Mouse (Mus musculus): ENCODE measurements around the gene Fcho2. TPM values are rescaled to one million over a fixed set of nuclear protein-coding genes. Genes with fewer than 3 reads are reported as not detected.

Gene Fcho2
- polyA plus RNA-seq, 1 experiment from 2014 or later: 23.0 TPM

GRCm38 (mm10) chr13:98696716-98697115 is 118.5 kb downstream of the Fcho2 start:
- H3K4me1 ChIP-seq (ENCODE audit: control insufficient read depth, insufficient read depth, low read length): peaks cover 4% of the 10 kb centered on the region; the same call in 1 of the 2 replicates
- H3K36me3 ChIP-seq (ENCODE audit: control insufficient read depth, insufficient read depth, low read length): no peaks in the 10 kb centered on the region
- H3K27ac ChIP-seq (ENCODE audit: low read length): no peak overlapping the region
- H3K27me3 ChIP-seq (ENCODE audit: control insufficient read depth, insufficient read depth, low read depth, low read length): peaks cover 21% of the 10 kb centered on the region
- no peak for ATAC-seq
- H3K9ac ChIP-seq (ENCODE audit: low read depth, low read length): no peak overlapping the region
- no peak overlapping the region for H3K4me3 ChIP-seq (ENCODE audit: low read depth, low read length)
- no peak overlapping the region for H3K4me2 ChIP-seq (ENCODE audit: low read length)
- 85% methylated on average over 3 of the region's 3 CpGs for WGBS
- no peaks in the 10 kb centered on the region for H3K9me3 ChIP-seq (replicated peaks; ENCODE audit: control insufficient read depth, low read length, poor library complexity, severe bottlenecking)

GRCm38 (mm10) chr13:98695546-98695945 is 119.7 kb downstream of the Fcho2 start:
- Histone ChIP-seq H3K4me2 (ENCODE audit: low read length) (no peak overlapping the region), H3K36me3 (ENCODE audit: control insufficient read depth, insufficient read depth, low read length) (no peaks in the 10 kb centered on the region), H3K9ac (ENCODE audit: low read depth, low read length) (no peak overlapping the region; the same call in 1 of the 2 replicates), H3K4me1 (ENCODE audit: control insufficient read depth, insufficient read depth, low read length) (peaks cover 4% of the 10 kb centered on the region; the same call in 1 of the 2 replicates), H3K4me3 (ENCODE audit: low read depth, low read length) (no peak overlapping the region), H3K27ac (ENCODE audit: low read length) (no peak overlapping the region), H3K27me3 (ENCODE audit: control insufficient read depth, insufficient read depth, low read depth, low read length) (peaks cover 21% of the 10 kb centered on the region), H3K9me3 (replicated peaks; ENCODE audit: control insufficient read depth, low read length, poor library complexity, severe bottlenecking) (no peaks in the 10 kb centered on the region)
- 29% methylated on average over 2 of the region's 2 CpGs for WGBS
- ATAC-seq: no peak

- no peaks in the 10 kb centered on the region for H3K36me3 ChIP-seq (ENCODE audit: control insufficient read depth, insufficient read depth, low read length)
- H3K9me3 ChIP-seq (replicated peaks; ENCODE audit: control insufficient read depth, low read length, poor library complexity, severe bottlenecking): no peaks in the 10 kb centered on the region
- H3K4me1 ChIP-seq (ENCODE audit: control insufficient read depth, insufficient read depth, low read length): peaks cover 4% of the 10 kb centered on the region; the same call in 1 of the 2 replicates
- H3K9ac ChIP-seq (ENCODE audit: low read depth, low read length): peak within 1 kb of the TSS; percentile 51
- no peak within 1 kb of the TSS for H3K27ac ChIP-seq (ENCODE audit: low read length)
- no peak for ATAC-seq
- WGBS: 7% methylated on average over 36 of the region's 44 CpGs
- peak within 1 kb of the TSS; percentile 81 for H3K4me2 ChIP-seq (ENCODE audit: low read length)
- H3K4me3 ChIP-seq (ENCODE audit: low read depth, low read length): peak within 1 kb of the TSS; percentile 40
- H3K27me3 ChIP-seq (ENCODE audit: control insufficient read depth, insufficient read depth, low read depth, low read length): peaks cover 21% of the 10 kb centered on the region
Measured at GRCm38 (mm10) chr13:98694773-98695314, 120.4 kb downstream of the Fcho2 start, which contains the start of gene Tmem171. Tmem171 (minus strand) TSS chr13:98694834.

GRCm38 (mm10) chr13:98693316-98693715 is 121.9 kb downstream of the Fcho2 start:
- H3K9me3 ChIP-seq (replicated peaks; ENCODE audit: control insufficient read depth, low read length, poor library complexity, severe bottlenecking): no peaks in the 10 kb centered on the region
- ATAC-seq: no peak
- peaks cover 4% of the 10 kb centered on the region; the same call in 1 of the 2 replicates for H3K4me1 ChIP-seq (ENCODE audit: control insufficient read depth, insufficient read depth, low read length)
- H3K9ac ChIP-seq (ENCODE audit: low read depth, low read length): no peak overlapping the region
- H3K4me3 ChIP-seq (ENCODE audit: low read depth, low read length): no peak overlapping the region
- no peaks in the 10 kb centered on the region for H3K36me3 ChIP-seq (ENCODE audit: control insufficient read depth, insufficient read depth, low read length)
- WGBS: 95% methylated on average over 11 of the region's 11 CpGs
- H3K27ac ChIP-seq (ENCODE audit: low read length): no peak overlapping the region
- H3K27me3 ChIP-seq (ENCODE audit: control insufficient read depth, insufficient read depth, low read depth, low read length): peaks cover 21% of the 10 kb centered on the region
- no peak overlapping the region for H3K4me2 ChIP-seq (ENCODE audit: low read length)

GRCm38 (mm10) chr13:98691956-98692515 is 123.2 kb downstream of the Fcho2 start:
- no peaks in the 10 kb centered on the region for H3K9me3 ChIP-seq (replicated peaks; ENCODE audit: control insufficient read depth, low read length, poor library complexity, severe bottlenecking)
- no peak overlapping the region for H3K4me3 ChIP-seq (ENCODE audit: low read depth, low read length)
- no peak for ATAC-seq
- H3K4me1 ChIP-seq (ENCODE audit: control insufficient read depth, insufficient read depth, low read length): peaks cover 6% of the 10 kb centered on the region; the same call in 1 of the 2 replicates
- no peak overlapping the region for H3K27ac ChIP-seq (ENCODE audit: low read length)
- peaks cover 21% of the 10 kb centered on the region for H3K27me3 ChIP-seq (ENCODE audit: control insufficient read depth, insufficient read depth, low read depth, low read length)
- no peak overlapping the region for H3K4me2 ChIP-seq (ENCODE audit: low read length)
- H3K9ac ChIP-seq (ENCODE audit: low read depth, low read length): no peak overlapping the region
- H3K36me3 ChIP-seq (ENCODE audit: control insufficient read depth, insufficient read depth, low read length): no peaks in the 10 kb centered on the region
- WGBS: 94% methylated on average over 13 of the region's 13 CpGs

- no peak for ATAC-seq
- H3K9me3 ChIP-seq (replicated peaks; ENCODE audit: control insufficient read depth, low read length, poor library complexity, severe bottlenecking): no peaks in the 10 kb centered on the region
- no peaks in the 10 kb centered on the region for H3K36me3 ChIP-seq (ENCODE audit: control insufficient read depth, insufficient read depth, low read length)
- no peak overlapping the region for H3K27ac ChIP-seq (ENCODE audit: low read length)
- peaks cover 6% of the 10 kb centered on the region; the same call in 1 of the 2 replicates for H3K4me1 ChIP-seq (ENCODE audit: control insufficient read depth, insufficient read depth, low read length)
- 92% methylated on average over 11 of the region's 11 CpGs for WGBS
- no peak overlapping the region for H3K4me3 ChIP-seq (ENCODE audit: low read depth, low read length)
- H3K9ac ChIP-seq (ENCODE audit: low read depth, low read length): no peak overlapping the region
- no peak overlapping the region for H3K4me2 ChIP-seq (ENCODE audit: low read length)
- peaks cover 20% of the 10 kb centered on the region for H3K27me3 ChIP-seq (ENCODE audit: control insufficient read depth, insufficient read depth, low read depth, low read length)
Measured at GRCm38 (mm10) chr13:98690886-98691285, 124.4 kb downstream of the Fcho2 start.

GRCm38 (mm10) chr13:98689605-98690290 is 125.5 kb downstream of the Fcho2 start:
- no peak for ATAC-seq
- H3K27me3 ChIP-seq (ENCODE audit: control insufficient read depth, insufficient read depth, low read depth, low read length): peaks cover 12% of the 10 kb centered on the region
- 77% methylated on average over 11 of the region's 11 CpGs for WGBS

GRCm38 (mm10) chr13:98687931-98688330 is 127.3 kb downstream of the Fcho2 start:
- ATAC-seq: peak; percentile 66; the same call in 1 of the 2 replicates
- Histone ChIP-seq H3K4me1 (ENCODE audit: control insufficient read depth, insufficient read depth, low read length) (peaks cover 2% of the 10 kb centered on the region; the same call in 1 of the 2 replicates), H3K27ac (ENCODE audit: low read length) (no peak overlapping the region), H3K9me3 (replicated peaks; ENCODE audit: control insufficient read depth, low read length, poor library complexity, severe bottlenecking) (no peaks in the 10 kb centered on the region), H3K27me3 (ENCODE audit: control insufficient read depth, insufficient read depth, low read depth, low read length) (no peaks in the 10 kb centered on the region), H3K4me3 (ENCODE audit: low read depth, low read length) (no peak overlapping the region), H3K9ac (ENCODE audit: low read depth, low read length) (no peak overlapping the region), H3K4me2 (ENCODE audit: low read length) (no peak overlapping the region), H3K36me3 (ENCODE audit: control insufficient read depth, insufficient read depth, low read length) (no peaks in the 10 kb centered on the region)
- WGBS: 32% methylated on average over 9 of the region's 9 CpGs

More at GRCm38 (mm10) chr13:98689605-98690290, 125.5 kb downstream of the Fcho2 start:
- H3K4me3 ChIP-seq (ENCODE audit: low read depth, low read length): no peak overlapping the region
- H3K4me2 ChIP-seq (ENCODE audit: low read length): no peak overlapping the region
- no peak overlapping the region for H3K27ac ChIP-seq (ENCODE audit: low read length)
- no peaks in the 10 kb centered on the region for H3K36me3 ChIP-seq (ENCODE audit: control insufficient read depth, insufficient read depth, low read length)
- H3K9me3 ChIP-seq (replicated peaks; ENCODE audit: control insufficient read depth, low read length, poor library complexity, severe bottlenecking): no peaks in the 10 kb centered on the region
- H3K9ac ChIP-seq (ENCODE audit: low read depth, low read length): no peak overlapping the region
- peaks cover 4% of the 10 kb centered on the region; the same call in 1 of the 2 replicates for H3K4me1 ChIP-seq (ENCODE audit: control insufficient read depth, insufficient read depth, low read length)

All from midbrain, embryonic 16.5 days (tissue).